Mouse (Mus musculus): ENCODE data around the gene Gga2.

Gene Gga2

GRCm38 (mm10) chr7:122012370-122012769, 8.7 kb downstream of the Gga2 start:
- no peak for DNase-seq (ENCODE audit: low read depth, low spot score)

- no peak for DNase-seq (ENCODE audit: low read depth, low spot score)
Observed at GRCm38 (mm10) chr7:122000396-122000795, 20.6 kb downstream of the Gga2 start.

GRCm38 (mm10) chr7:121995961-121996360, 25.1 kb downstream of the Gga2 start:
- peak; percentile 70 for DNase-seq (ENCODE audit: low read depth, low spot score)

GRCm38 (mm10) chr7:121981307-121981871, 39.6 kb downstream of the Gga2 start, which contains the start of gene Cog7:
Gene Cog7 (minus strand): TSS chr7:121981711.
- DNase-seq (ENCODE audit: low read depth, low spot score): peak; percentile 97

- peak; percentile 73 for DNase-seq (ENCODE audit: low read depth, low spot score)
Observed at GRCm38 (mm10) chr7:121975031-121975430, 46.0 kb downstream of the Gga2 start.

- no peak for DNase-seq (ENCODE audit: low read depth, low spot score)
Observed at GRCm38 (mm10) chr7:121971698-121972097, 49.3 kb downstream of the Gga2 start.

- DNase-seq (ENCODE audit: low read depth, low spot score): no peak
Observed at GRCm38 (mm10) chr7:121970250-121970649, 50.8 kb downstream of the Gga2 start.

- DNase-seq (ENCODE audit: low read depth, low spot score): no peak
Observed at GRCm38 (mm10) chr7:121968816-121969215, 52.2 kb downstream of the Gga2 start.

- DNase-seq (ENCODE audit: low read depth, low spot score): no peak
Observed at GRCm38 (mm10) chr7:121968242-121968641, 52.8 kb downstream of the Gga2 start.

- no peak for DNase-seq (ENCODE audit: low read depth, low spot score)
Observed at GRCm38 (mm10) chr7:121966169-121966568, 54.9 kb downstream of the Gga2 start.

- DNase-seq (ENCODE audit: low read depth, low spot score): peak; percentile 72
Observed at GRCm38 (mm10) chr7:121963883-121964398, 57.1 kb downstream of the Gga2 start.

- peak; percentile 82 for DNase-seq (ENCODE audit: low read depth, low spot score)
Observed at GRCm38 (mm10) chr7:121962571-121962959, 58.5 kb downstream of the Gga2 start.

- no peak for DNase-seq (ENCODE audit: low read depth, low spot score)
Observed at GRCm38 (mm10) chr7:121961913-121962570, 59.0 kb downstream of the Gga2 start.

- no peak for DNase-seq (ENCODE audit: low read depth, low spot score)
Observed at GRCm38 (mm10) chr7:121955802-121956201, 65.2 kb downstream of the Gga2 start.

- no peak for DNase-seq (ENCODE audit: low read depth, low spot score)
Observed at GRCm38 (mm10) chr7:121954891-121955669, 65.9 kb downstream of the Gga2 start.

GRCm38 (mm10) chr7:121947513-121947912, 73.5 kb downstream of the Gga2 start:
- DNase-seq (ENCODE audit: low read depth, low spot score): peak; percentile 55

GRCm38 (mm10) chr7:121946196-121946595, 74.8 kb downstream of the Gga2 start:
- DNase-seq (ENCODE audit: low read depth, low spot score): no peak

GRCm38 (mm10) chr7:121942371-121942770, 78.7 kb downstream of the Gga2 start:
- DNase-seq (ENCODE audit: low read depth, low spot score): no peak

GRCm38 (mm10) chr7:121941640-121942039, 79.4 kb downstream of the Gga2 start:
- no peak for DNase-seq (ENCODE audit: low read depth, low spot score)

GRCm38 (mm10) chr7:121941016-121941415, 80.0 kb downstream of the Gga2 start:
- DNase-seq (ENCODE audit: low read depth, low spot score): no peak

GRCm38 (mm10) chr7:121939729-121940128, 81.3 kb downstream of the Gga2 start:
- no peak for DNase-seq (ENCODE audit: low read depth, low spot score)

- DNase-seq (ENCODE audit: low read depth, low spot score): no peak
Observed at GRCm38 (mm10) chr7:121939244-121939643, 81.8 kb downstream of the Gga2 start.
